Mouse (Mus musculus) intestine, embryonic 16.5 days (tissue): ENCODE measurements around the gene Cmtm1. TPM values are rescaled to one million over a fixed set of nuclear protein-coding genes. Genes with fewer than 3 reads are reported as not detected.
A peak's percentile ranks its signal among the peaks of the same experiment; 100 is the strongest.
"Not testable (repeated sequence)": the region's sequence is repeated elsewhere in the genome, so short reads cannot be mapped to it uniquely, and the experiment has no call there.

Experiments
- ATAC-seq: fragments of 200-750 bp; cut with Nextera tagmentation; 2 replicates; pipeline ENCODE4 v1.8.0; 2017; ENCODE audit warnings: moderate TSS enrichment, moderate library complexity
- H3K27ac ChIP-seq: fragments of 300-500 bp; sonication (generic); 2 replicates; pipeline ENCODE4 v1.5.1; 2014; ENCODE audit warnings: mild to moderate bottlenecking, low read length
- H3K27me3 ChIP-seq: fragments of 300-500 bp; sonication (generic); replicated peaks from 2 replicates; pipeline ENCODE4 v1.6.1; 2014; ENCODE audit warnings: low read length, control low read depth, mixed read lengths; ENCODE audit not compliant: control insufficient read depth, insufficient read depth
- H3K36me3 ChIP-seq: fragments of 300-500 bp; sonication (generic); 2 replicates; pipeline ENCODE4 v1.6.1; 2014; ENCODE audit warnings: low read length, control low read depth; ENCODE audit not compliant: control insufficient read depth, insufficient read depth
- H3K4me1 ChIP-seq: fragments of 300-500 bp; sonication (generic); 2 replicates; pipeline ENCODE4 v1.6.1; 2014; ENCODE audit warnings: low read length, control low read depth, mixed read lengths; ENCODE audit not compliant: control insufficient read depth, insufficient read depth
- H3K4me2 ChIP-seq: fragments of 300-500 bp; sonication (generic); 2 replicates; pipeline ENCODE4 v1.6.1; 2014; ENCODE audit warnings: low read depth, low read length, control low read depth
- H3K4me3 ChIP-seq: fragments of 300-500 bp; sonication (generic); 2 replicates; pipeline ENCODE4 v1.5.1; 2014; ENCODE audit warnings: mild to moderate bottlenecking, low read length
- H3K9ac ChIP-seq: fragments of 300-500 bp; sonication (generic); 2 replicates; pipeline ENCODE4 v1.6.1; 2014; ENCODE audit warnings: low read depth, low read length
- H3K9me3 ChIP-seq: fragments of 300-500 bp; sonication (generic); 2 replicates; pipeline ENCODE4 v1.6.1; 2016; ENCODE audit warnings: low read length, control low read depth; ENCODE audit not compliant: control insufficient read depth
- whole genome bisulfite sequencing: fragments of 180-500 bp; shearing (Covaris S2); extraction: QIAGEN DNeasy Blood & Tissue Kit; methylation state at CpG from one replicate; pipeline ENCODE4 v1.1.7; 2014; 5-methylcytosine and 5-hydroxymethylcytosine counted together
- polyA plus RNA-seq: library from polyadenylated mRNA; unstranded; fragments of >200 nt; fragmentation: Nextera tagmentation; extraction: Ambion mirVana; gene quantifications from 2 replicates; pipeline ENCODE4 v1.2.1, GENCODE M21; 2015

Cmtm1 gene
- polyA plus RNA-seq, 1 experiment from 2014 or later, result not detected

GRCm38 (mm10) chr8:104301577-104301976 is 8.4 kb downstream of the Cmtm1 start:
- H3K9me3 ChIP-seq, H3K4me1 ChIP-seq, H3K4me3 ChIP-seq, H3K9ac ChIP-seq, H3K27me3 ChIP-seq, H3K27ac ChIP-seq, H3K4me2 ChIP-seq, ATAC-seq, H3K36me3 ChIP-seq: not testable (repeated sequence)
- 25% methylated on average over 3 of the region's 3 CpGs for WGBS

- H3K4me3 ChIP-seq, result no peak overlapping the region
- 85% methylated on average over 1 of the region's 1 CpGs for WGBS
- no peaks in the 10 kb centered on the region for H3K27me3 ChIP-seq
- H3K27ac ChIP-seq, result no peak overlapping the region
- no peaks in the 10 kb centered on the region for H3K9me3 ChIP-seq
- no peak overlapping the region for H3K4me2 ChIP-seq
- no peaks in the 10 kb centered on the region for H3K4me1 ChIP-seq
- no peaks in the 10 kb centered on the region for H3K36me3 ChIP-seq
- no peak for ATAC-seq
- no peak overlapping the region for H3K9ac ChIP-seq
Measured at GRCm38 (mm10) chr8:104294396-104294795, 15.5 kb downstream of the Cmtm1 start.

GRCm38 (mm10) chr8:104293081-104293480 is 16.9 kb downstream of the Cmtm1 start, which contains the start of gene Cmtm2a:
TSS of gene Cmtm2a (minus strand) at chr8:104293181.
- H3K4me2 ChIP-seq, ATAC-seq, H3K9ac ChIP-seq, H3K27ac ChIP-seq, H3K36me3 ChIP-seq, H3K9me3 ChIP-seq, H3K4me1 ChIP-seq, H3K27me3 ChIP-seq, H3K4me3 ChIP-seq: not testable (repeated sequence)
- WGBS, result 84% methylated on average over 9 of the region's 12 CpGs

- no peaks in the 10 kb centered on the region for H3K9me3 ChIP-seq
- no peak overlapping the region for H3K4me2 ChIP-seq
- no peak for ATAC-seq
- no peak overlapping the region for H3K27ac ChIP-seq
- no peak overlapping the region for H3K4me3 ChIP-seq
- H3K9ac ChIP-seq, result no peak overlapping the region
- no peaks in the 10 kb centered on the region for H3K4me1 ChIP-seq
- no peaks in the 10 kb centered on the region for H3K27me3 ChIP-seq
- H3K36me3 ChIP-seq, result no peaks in the 10 kb centered on the region
- 85% methylated on average over 6 of the region's 6 CpGs for WGBS
Measured at GRCm38 (mm10) chr8:104268937-104269440, 41.0 kb downstream of the Cmtm1 start.

- 0 out of 2 replicates have a peak, but pooled peaks have one; percentile 46 for ATAC-seq
- Histone ChIP-seq H3K27me3 (no peaks in the 10 kb centered on the region), H3K4me1 (no peaks in the 10 kb centered on the region), H3K27ac (no peak overlapping the region), H3K36me3 (no peaks in the 10 kb centered on the region), H3K4me3 (no peak overlapping the region), H3K9me3 (no peaks in the 10 kb centered on the region), H3K9ac (no peak overlapping the region), H3K4me2 (no peak overlapping the region)
Measured at GRCm38 (mm10) chr8:104268368-104268767, 41.6 kb downstream of the Cmtm1 start.

GRCm38 (mm10) chr8:104264271-104264935 is 45.5 kb downstream of the Cmtm1 start:
- H3K4me1 ChIP-seq, H3K27me3 ChIP-seq, H3K4me2 ChIP-seq, H3K27ac ChIP-seq, H3K9ac ChIP-seq, H3K36me3 ChIP-seq, ATAC-seq, H3K4me3 ChIP-seq, H3K9me3 ChIP-seq: not testable (repeated sequence)
- WGBS, result 97% methylated on average over 22 of the region's 22 CpGs

- not testable (repeated sequence) for H3K9ac ChIP-seq, H3K27ac ChIP-seq, H3K27me3 ChIP-seq, H3K4me1 ChIP-seq, ATAC-seq, H3K4me2 ChIP-seq, H3K9me3 ChIP-seq, H3K4me3 ChIP-seq
- peaks cover 11% of the 10 kb centered on the region; the same call in 1 of the 2 replicates for H3K36me3 ChIP-seq
- WGBS, result 88% methylated on average over 5 of the region's 5 CpGs
Measured at GRCm38 (mm10) chr8:104261802-104262201, 48.1 kb downstream of the Cmtm1 start.

- no peak overlapping the region for H3K9ac ChIP-seq
- H3K9me3 ChIP-seq, result no peaks in the 10 kb centered on the region
- no peaks in the 10 kb centered on the region for H3K27me3 ChIP-seq
- no peak overlapping the region for H3K27ac ChIP-seq
- 89% methylated on average over 3 of the region's 3 CpGs for WGBS
- no peak overlapping the region for H3K4me2 ChIP-seq
- no peak for ATAC-seq
- no peaks in the 10 kb centered on the region for H3K4me1 ChIP-seq
- peaks cover under 1% of the 10 kb centered on the region; the same call in 1 of the 2 replicates for H3K36me3 ChIP-seq
- no peak overlapping the region for H3K4me3 ChIP-seq
Measured at GRCm38 (mm10) chr8:104253016-104253415, 56.9 kb downstream of the Cmtm1 start.

- Histone ChIP-seq H3K27ac (peak overlapping the region; percentile 85; the same call in 1 of the 2 replicates), H3K9me3 (no peaks in the 10 kb centered on the region), H3K27me3 (no peaks in the 10 kb centered on the region), H3K4me2 (peak overlapping the region; percentile 79), H3K4me1 (peaks cover 10% of the 10 kb centered on the region; the same call in 1 of the 2 replicates), H3K36me3 (no peaks in the 10 kb centered on the region), H3K4me3 (peak overlapping the region; percentile 67), H3K9ac (peak overlapping the region; percentile 72)
- peak; percentile 46 for ATAC-seq
- WGBS, result 0% methylated on average over 7 of the region's 7 CpGs
Measured at GRCm38 (mm10) chr8:104251461-104251860, 58.5 kb downstream of the Cmtm1 start.
